Mouse (Mus musculus): Measurements from ENCODE around the gene Dnpep. TPM values are rescaled to one million over a fixed set of nuclear protein-coding genes. Genes with fewer than 3 reads are reported as not detected.

Gene Dnpep
- total and polyA plus RNA-seq, 3 experiments = 35.9 to 59.3 TPM; not detected in 1

- Histone ChIP-seq H3K4me3 (ENCODE audit: control insufficient read depth in 1 of 2, insufficient read depth in 1 of 2, low read depth in 2 of 2, low read length in 2 of 2) (no peak overlapping the region), H3K36me3 (ENCODE audit: control insufficient read depth in 1 of 2, insufficient read depth in 2 of 2, low read length in 2 of 2) (no peaks in the 10 kb centered on the region), H3K27me3 (ENCODE audit: control insufficient read depth in 1 of 2, insufficient read depth in 2 of 2, low read length in 2 of 2) (peaks cover 0 to 3% of the 10 kb centered on the region in 2 experiments; a peak in 2 of 4 replicates), H3K27ac (ENCODE audit: control insufficient read depth, low read depth, low read length) (no peak overlapping the region), H3K79me2 (ENCODE audit: control insufficient read depth, insufficient read depth, low read length, poor library complexity) (no peaks in the 10 kb centered on the region), H3K9ac (ENCODE audit: control insufficient read depth, low read depth, low read length, poor library complexity, severe bottlenecking) (no peak overlapping the region), H3K4me1 (ENCODE audit: control insufficient read depth in 1 of 2, insufficient read depth in 2 of 2, low read length in 2 of 2) (no peaks in the 10 kb centered on the region), H3K9me3 (replicated peaks; ENCODE audit: insufficient read depth, low read length) (no peaks in the 10 kb centered on the region)
- DNase-seq (ENCODE audit: low read depth, low spot score) = no peak
- TF ChIP-seq BHLHE40 (IDR thresholded peaks at IDR 0.05; ENCODE audit: borderline replicate concordance, low read depth, low read length) (no peak), MYB (IDR thresholded peaks at IDR 0.05; ENCODE audit: low read depth, low read length) (no peak), ETS1 (IDR thresholded peaks at IDR 0.05; ENCODE audit: low read depth, low read length) (no peak), MAX (IDR thresholded peaks at IDR 0.05; ENCODE audit: low read length) (no peak), MYC (IDR thresholded peaks at IDR 0.05; ENCODE audit: low read depth, low read length) (no peak), POLR2AphosphoS5 (IDR thresholded peaks at IDR 0.05; ENCODE audit: borderline replicate concordance, low read depth, low read length) (no peak), NELFE (IDR thresholded peaks at IDR 0.05; ENCODE audit: low read depth, low read length) (no peak), CHD2 (IDR thresholded peaks at IDR 0.05; ENCODE audit: low read length) (no peak), USF1 (IDR thresholded peaks at IDR 0.05; ENCODE audit: low read depth, low read length) (no peak), GABPA (IDR thresholded peaks at IDR 0.05; ENCODE audit: low read depth, low read length) (no peak), ZNF384 (IDR thresholded peaks at IDR 0.05; ENCODE audit: low read depth, low read length) (no peak), EP300 (IDR thresholded peaks at IDR 0.05; ENCODE audit: low read depth in 1 of 2, low read length in 2 of 2) (no peak), CHD1 (IDR thresholded peaks at IDR 0.05; ENCODE audit: low read depth, low read length) (no peak), MXI1 (IDR thresholded peaks at IDR 0.05; ENCODE audit: low read depth, low read length) (no peak), UBTF (IDR thresholded peaks at IDR 0.05; ENCODE audit: borderline replicate concordance, insufficient read depth, low read depth, low read length) (no peak)
These were observed 29.5 kb upstream of the Dnpep start for GRCm38 (mm10) chr1:75347279-75347678.

- no peak for TF ChIP-seq JUND (IDR thresholded peaks at IDR 0.05; ENCODE audit: low read depth, low read length)
- TF ChIP-seq CHD1 (IDR thresholded peaks at IDR 0.05; ENCODE audit: low read depth, low read length) = no peak
- no peak for TF ChIP-seq TBP (IDR thresholded peaks at IDR 0.05; ENCODE audit: low read depth, low read length)
- no peak for TF ChIP-seq E2F4 (IDR thresholded peaks at IDR 0.05; ENCODE audit: borderline replicate concordance, low read depth, low read length)
- no peak for TF ChIP-seq MAZ (IDR thresholded peaks at IDR 0.05; ENCODE audit: low read depth, low read length)
- TF ChIP-seq MYB (IDR thresholded peaks at IDR 0.05; ENCODE audit: low read depth, low read length) = no peak
- no peak for TF ChIP-seq CHD2 (IDR thresholded peaks at IDR 0.05; ENCODE audit: low read length)
- no peak for TF ChIP-seq GABPA (IDR thresholded peaks at IDR 0.05; ENCODE audit: low read depth, low read length)
- no peak for TF ChIP-seq ZNF384 (IDR thresholded peaks at IDR 0.05; ENCODE audit: low read depth, low read length)
- TF ChIP-seq HCFC1 (IDR thresholded peaks at IDR 0.05; ENCODE audit: low read depth, low read length) = no peak
- TF ChIP-seq ETS1 (IDR thresholded peaks at IDR 0.05; ENCODE audit: low read depth, low read length) = no peak
- TF ChIP-seq GATA1 (IDR thresholded peaks at IDR 0.05; ENCODE audit: low read depth, low read length) = no peak
- no peak for TF ChIP-seq USF2 (IDR thresholded peaks at IDR 0.05; ENCODE audit: borderline replicate concordance in 1 of 2, insufficient read depth in 1 of 2, low read depth in 1 of 2, low read length in 2 of 2)
- TF ChIP-seq NRF1 (IDR thresholded peaks at IDR 0.05; ENCODE audit: insufficient read depth, low read depth, low read length, poor library complexity, severe bottlenecking) = no peak
- TF ChIP-seq SMC3 (IDR thresholded peaks at IDR 0.05; ENCODE audit: low read depth, low read length) = no peak
- no peak for TF ChIP-seq MYC (IDR thresholded peaks at IDR 0.05; ENCODE audit: low read depth, low read length)
- TF ChIP-seq NELFE (IDR thresholded peaks at IDR 0.05; ENCODE audit: low read depth, low read length) = no peak
- no peaks in the 10 kb centered on the region for H3K36me3 ChIP-seq (ENCODE audit: control insufficient read depth in 1 of 2, insufficient read depth in 2 of 2, low read length in 2 of 2)
- H3K27me3 ChIP-seq (ENCODE audit: control insufficient read depth in 1 of 2, insufficient read depth in 2 of 2, low read length in 2 of 2) = peaks cover 0 to 3% of the 10 kb centered on the region in 2 experiments; a peak in 1 of 4 replicates
- no peaks in the 10 kb centered on the region for H3K9me3 ChIP-seq (replicated peaks; ENCODE audit: insufficient read depth, low read length)
- no peak for DNase-seq (ENCODE audit: low read depth, low spot score)
- H3K79me2 ChIP-seq (ENCODE audit: control insufficient read depth, insufficient read depth, low read length, poor library complexity) = no peaks in the 10 kb centered on the region
- H3K27ac ChIP-seq (ENCODE audit: control insufficient read depth, low read depth, low read length) = no peak overlapping the region
- no peak overlapping the region for H3K4me3 ChIP-seq (ENCODE audit: control insufficient read depth in 1 of 2, insufficient read depth in 1 of 2, low read depth in 2 of 2, low read length in 2 of 2)
- H3K4me1 ChIP-seq (ENCODE audit: control insufficient read depth in 1 of 2, insufficient read depth in 2 of 2, low read length in 2 of 2) = no peaks in the 10 kb centered on the region
- no peak overlapping the region for H3K9ac ChIP-seq (ENCODE audit: control insufficient read depth, low read depth, low read length, poor library complexity, severe bottlenecking)
These were observed 27.5 kb upstream of the Dnpep start for GRCm38 (mm10) chr1:75345036-75345935.

Measured in MEL (cell line).